Mouse (Mus musculus): ENCODE results near the gene Ctsd. TPM values are rescaled to one million over a fixed set of nuclear protein-coding genes. Genes with fewer than 3 reads are reported as not detected.

Ctsd gene
- polyA plus RNA-seq, 1 experiment from 2014 or later: 210 TPM

DNA sequence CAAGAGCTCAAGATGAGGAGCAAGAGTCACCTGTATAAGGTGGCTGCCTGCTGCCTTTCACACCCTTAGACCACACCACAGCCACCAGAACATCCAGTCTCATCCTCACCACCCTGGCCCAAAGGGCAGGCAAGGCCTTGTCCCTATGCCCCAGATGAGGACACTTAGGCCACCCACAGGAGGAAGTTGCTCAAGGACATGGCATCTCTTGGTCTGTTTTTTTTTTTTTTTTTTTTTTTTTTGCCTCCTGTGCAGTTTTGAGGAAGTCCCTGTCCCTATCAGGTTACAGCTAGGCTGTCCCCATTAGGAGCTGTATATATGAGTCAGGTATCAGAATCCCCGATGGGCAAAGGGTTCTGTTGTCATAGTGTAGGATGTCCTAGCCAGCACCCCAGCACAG, 11.4 kb upstream of the Ctsd start:
- Histone ChIP-seq H3K9ac (no peak overlapping the region), H3K36me3 (no peaks in the 10 kb centered on the region), H3K4me2 (no peak overlapping the region), H3K4me1 (0 out of 2 replicates have a peak, but pooled peaks cover 6% of the 10 kb centered on the region), H3K27me3 (no peaks in the 10 kb centered on the region), H3K27ac (no peak overlapping the region), H3K4me3 (no peak overlapping the region), H3K9me3 (no peaks in the 10 kb centered on the region)
- no peak for ATAC-seq (ENCODE audit: insufficient number of reproducible peaks, insufficient read depth, low FRiP score, low TSS enrichment, low read depth)
- 65% methylated on average over 1 of the region's 1 CpGs for WGBS

DNA sequence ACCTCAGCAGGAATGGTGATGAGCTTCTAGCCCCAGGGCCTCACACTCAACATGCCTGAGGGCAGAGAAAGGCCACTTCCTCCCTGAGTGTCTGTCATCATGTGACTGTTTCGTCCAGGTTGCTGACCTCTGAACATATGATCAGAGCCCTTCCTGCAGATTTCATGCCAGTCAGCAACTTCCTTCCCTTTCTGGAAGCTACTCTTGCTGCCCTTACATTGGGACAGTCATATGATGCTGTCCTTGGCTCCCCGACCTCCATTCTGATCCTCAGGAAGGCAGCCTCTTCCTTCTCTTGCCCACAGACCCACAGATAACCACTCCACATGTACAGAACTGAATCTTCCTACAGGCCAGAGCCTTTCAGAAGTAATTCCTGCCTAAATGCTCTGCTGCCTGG, 10.2 kb upstream of the Ctsd start:
- no peak overlapping the region for H3K4me3 ChIP-seq
- 28% methylated on average over 2 of the region's 2 CpGs for WGBS
- H3K36me3 ChIP-seq: no peaks in the 10 kb centered on the region
- H3K4me2 ChIP-seq: no peak overlapping the region
- H3K27me3 ChIP-seq: no peaks in the 10 kb centered on the region
- no peak overlapping the region for H3K9ac ChIP-seq
- H3K4me1 ChIP-seq: 0 out of 2 replicates have a peak, but pooled peaks cover 6% of the 10 kb centered on the region
- H3K9me3 ChIP-seq: no peaks in the 10 kb centered on the region
- no peak overlapping the region for H3K27ac ChIP-seq
- ATAC-seq (ENCODE audit: insufficient number of reproducible peaks, insufficient read depth, low FRiP score, low TSS enrichment, low read depth): no peak

DNA sequence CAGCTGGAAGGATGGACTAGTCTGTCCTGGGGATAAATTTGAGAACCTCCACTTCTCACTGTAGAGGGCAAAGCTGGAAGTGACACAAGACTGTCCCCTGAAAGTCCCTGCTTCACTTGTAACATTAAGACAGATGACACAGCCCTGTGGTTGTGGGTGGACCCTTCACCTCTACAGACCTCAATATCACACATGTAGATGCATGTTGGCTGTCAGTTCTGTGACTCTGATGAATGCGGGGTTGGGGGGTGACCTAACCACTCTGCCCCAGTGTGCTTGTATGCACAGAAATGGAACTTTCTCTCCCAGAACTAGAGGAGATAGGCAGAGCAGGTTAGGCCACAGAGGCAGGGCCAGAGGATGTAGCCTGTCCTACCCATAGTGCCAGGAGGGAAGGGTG, 8.8 kb upstream of the Ctsd start:
- no peak overlapping the region for H3K27ac ChIP-seq

DNA sequence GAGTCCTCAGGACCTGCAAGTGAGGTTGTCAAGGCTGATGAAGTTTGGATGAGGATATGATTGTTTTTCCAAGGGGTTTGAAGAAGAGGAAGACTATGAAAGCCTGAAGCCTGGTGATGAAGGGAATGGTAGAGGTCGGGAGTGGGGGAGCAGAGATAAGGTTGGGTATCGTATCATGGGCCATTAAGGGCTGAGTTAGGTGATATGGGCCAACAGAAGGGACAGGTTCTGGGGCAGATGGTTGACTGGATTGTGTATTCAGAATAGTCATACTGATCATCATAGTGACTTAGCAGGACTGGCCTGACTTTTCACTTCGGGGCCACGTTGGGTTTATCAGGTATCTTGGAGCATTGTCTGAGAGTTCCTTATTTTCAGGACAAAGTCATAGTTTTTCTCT, 7.6 kb upstream of the Ctsd start:
- no peak for ATAC-seq (ENCODE audit: insufficient number of reproducible peaks, insufficient read depth, low FRiP score, low TSS enrichment, low read depth)
- no peak overlapping the region for H3K4me3 ChIP-seq
- no peaks in the 10 kb centered on the region for H3K9me3 ChIP-seq
- WGBS: 92% methylated on average over 4 of the region's 4 CpGs
- H3K9ac ChIP-seq: no peak overlapping the region
- H3K27me3 ChIP-seq: no peaks in the 10 kb centered on the region
- 0 out of 2 replicates have a peak, but pooled peaks cover 3% of the 10 kb centered on the region for H3K4me1 ChIP-seq
- no peaks in the 10 kb centered on the region for H3K36me3 ChIP-seq
- no peak overlapping the region for H3K27ac ChIP-seq
- no peak overlapping the region for H3K4me2 ChIP-seq

More for the DNA sequence above, 8.8 kb upstream of the Ctsd start:
- WGBS: 73% methylated on average over 1 of the region's 1 CpGs
- no peak overlapping the region for H3K9ac ChIP-seq
- H3K9me3 ChIP-seq: no peaks in the 10 kb centered on the region
- H3K4me1 ChIP-seq: 0 out of 2 replicates have a peak, but pooled peaks cover 6% of the 10 kb centered on the region
- no peaks in the 10 kb centered on the region for H3K36me3 ChIP-seq
- H3K27me3 ChIP-seq: no peaks in the 10 kb centered on the region
- H3K4me2 ChIP-seq: no peak overlapping the region
- ATAC-seq (ENCODE audit: insufficient number of reproducible peaks, insufficient read depth, low FRiP score, low TSS enrichment, low read depth): no peak
- H3K4me3 ChIP-seq: no peak overlapping the region

DNA sequence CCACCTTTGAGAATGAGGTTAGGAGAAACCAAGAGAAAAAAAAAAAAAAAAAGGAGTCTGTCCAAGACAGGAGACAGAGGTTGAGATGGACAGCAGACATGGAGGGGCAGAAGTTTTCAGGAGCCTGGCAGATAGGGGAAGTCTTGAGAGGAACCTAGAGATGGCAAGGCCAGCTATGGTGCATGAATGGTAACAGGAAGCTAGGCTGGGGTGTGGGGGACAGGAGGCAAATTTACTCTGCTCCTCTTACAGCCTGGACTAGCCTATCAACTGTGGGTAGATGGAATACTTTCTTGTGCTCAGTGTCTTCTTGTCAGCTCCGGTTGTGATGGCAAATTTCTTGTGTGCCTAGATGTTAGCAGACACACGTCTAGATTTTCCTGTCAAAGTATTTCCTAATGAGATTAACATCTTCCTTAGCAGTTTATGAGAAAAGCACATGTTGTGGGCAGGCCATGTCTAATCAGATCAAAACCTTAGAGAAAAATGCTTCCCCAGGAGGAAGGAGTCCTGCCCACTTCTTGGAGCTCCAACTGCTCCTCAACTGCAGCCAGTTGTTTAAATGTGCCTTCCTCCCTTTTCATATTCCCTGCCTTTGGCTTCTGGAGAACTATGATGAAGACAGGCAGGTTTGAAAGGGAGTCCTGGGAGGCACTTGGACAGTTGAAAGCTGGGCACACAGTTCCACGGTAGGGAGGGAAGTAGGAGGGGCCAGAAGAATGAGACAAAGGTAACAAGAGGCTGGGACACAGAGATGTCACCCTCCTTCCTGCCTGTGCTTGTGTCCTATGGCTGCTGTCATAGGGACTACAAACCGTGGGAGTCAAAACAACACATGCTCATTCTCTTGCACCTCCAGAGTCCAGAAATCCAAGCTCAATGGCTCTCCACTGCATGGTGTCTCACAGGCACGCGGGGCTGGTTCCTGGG, 6.7 kb upstream of the Ctsd start:
- no peak overlapping the region for H3K9ac ChIP-seq

DNA sequence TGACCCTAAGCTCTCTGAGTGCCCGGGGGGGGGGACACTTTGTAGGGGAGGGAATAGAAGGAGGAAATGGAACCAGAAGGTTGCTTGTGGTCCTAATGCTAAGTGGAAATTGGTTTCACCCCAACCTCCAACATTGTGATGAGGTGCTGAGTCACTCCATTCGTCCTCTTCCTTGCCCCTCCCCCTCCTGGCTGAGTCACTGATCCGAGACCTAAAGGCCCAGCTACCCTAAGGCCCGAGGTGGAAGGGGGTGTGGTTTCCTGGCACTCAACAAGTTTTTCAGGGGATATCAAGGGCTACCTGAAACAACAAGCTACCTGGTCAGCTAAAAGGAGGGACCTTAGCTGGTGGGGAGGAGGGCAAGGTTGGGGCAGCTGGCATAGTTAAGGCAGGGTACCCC, 5.4 kb upstream of the Ctsd start:
- Histone ChIP-seq H3K9ac (no peak overlapping the region), H3K36me3 (no peaks in the 10 kb centered on the region), H3K27ac (no peak overlapping the region), H3K4me2 (no peak overlapping the region), H3K27me3 (no peaks in the 10 kb centered on the region), H3K4me3 (no peak overlapping the region), H3K9me3 (no peaks in the 10 kb centered on the region), H3K4me1 (no peaks in the 10 kb centered on the region)
- ATAC-seq (ENCODE audit: insufficient number of reproducible peaks, insufficient read depth, low FRiP score, low TSS enrichment, low read depth): no peak
- 23% methylated on average over 4 of the region's 4 CpGs for WGBS

More for the DNA sequence above, 6.7 kb upstream of the Ctsd start:
- Histone ChIP-seq H3K9me3 (no peaks in the 10 kb centered on the region), H3K27me3 (no peaks in the 10 kb centered on the region), H3K27ac (no peak overlapping the region), H3K4me3 (no peak overlapping the region), H3K4me2 (no peak overlapping the region), H3K4me1 (no peaks in the 10 kb centered on the region), H3K36me3 (no peaks in the 10 kb centered on the region)
- ATAC-seq (ENCODE audit: insufficient number of reproducible peaks, insufficient read depth, low FRiP score, low TSS enrichment, low read depth): no peak
- 60% methylated on average over 6 of the region's 6 CpGs for WGBS

DNA sequence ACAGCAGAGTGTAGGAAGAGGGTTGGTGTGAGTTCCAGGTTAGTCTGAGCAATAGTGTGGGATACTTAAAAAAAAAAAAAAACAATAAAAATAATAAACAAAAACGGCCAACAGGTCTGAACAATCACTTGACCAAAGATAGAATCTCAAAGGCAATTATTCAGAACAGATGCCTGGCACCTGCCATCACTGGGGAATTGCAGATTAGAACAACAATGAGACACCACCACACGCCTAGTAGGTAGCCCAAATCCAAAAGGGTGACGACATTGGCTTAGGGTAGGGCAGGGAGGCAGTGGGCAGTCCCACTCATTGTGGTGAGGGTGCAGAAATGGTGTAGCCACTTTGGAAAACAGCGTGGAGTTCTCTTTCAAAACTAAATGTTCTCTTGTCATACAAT, 3.8 kb upstream of the Ctsd start:
- H3K4me1 ChIP-seq: peaks cover 6% of the 10 kb centered on the region
- no peak overlapping the region for H3K9ac ChIP-seq
- no peak overlapping the region for H3K4me3 ChIP-seq
- H3K27me3 ChIP-seq: no peaks in the 10 kb centered on the region
- 66% methylated on average over 4 of the region's 4 CpGs for WGBS
- no peaks in the 10 kb centered on the region for H3K36me3 ChIP-seq
- H3K9me3 ChIP-seq: no peaks in the 10 kb centered on the region
- no peak overlapping the region for H3K4me2 ChIP-seq
- ATAC-seq (ENCODE audit: insufficient number of reproducible peaks, insufficient read depth, low FRiP score, low TSS enrichment, low read depth): no peak
- no peak overlapping the region for H3K27ac ChIP-seq

DNA sequence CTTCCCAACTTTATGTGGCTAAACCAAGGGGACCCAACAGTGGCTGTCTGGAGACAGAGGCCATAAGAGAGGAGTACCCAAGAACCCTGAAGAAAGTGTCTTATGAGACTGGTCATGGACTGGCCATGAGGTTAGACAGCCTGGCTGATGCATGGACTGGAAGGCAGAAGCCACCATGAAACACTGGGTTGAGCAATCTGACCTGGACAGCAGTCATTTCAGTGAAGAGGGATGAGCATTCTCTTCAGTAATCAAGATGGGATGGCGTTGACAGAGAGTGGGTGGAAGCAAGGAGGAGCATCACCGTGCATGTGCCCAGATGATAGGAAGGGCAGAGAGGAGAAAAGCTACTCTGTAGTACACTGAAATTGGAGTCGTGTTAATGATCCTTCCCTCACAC, 3.3 kb upstream of the Ctsd start:
- 85% methylated on average over 3 of the region's 3 CpGs for WGBS

DNA sequence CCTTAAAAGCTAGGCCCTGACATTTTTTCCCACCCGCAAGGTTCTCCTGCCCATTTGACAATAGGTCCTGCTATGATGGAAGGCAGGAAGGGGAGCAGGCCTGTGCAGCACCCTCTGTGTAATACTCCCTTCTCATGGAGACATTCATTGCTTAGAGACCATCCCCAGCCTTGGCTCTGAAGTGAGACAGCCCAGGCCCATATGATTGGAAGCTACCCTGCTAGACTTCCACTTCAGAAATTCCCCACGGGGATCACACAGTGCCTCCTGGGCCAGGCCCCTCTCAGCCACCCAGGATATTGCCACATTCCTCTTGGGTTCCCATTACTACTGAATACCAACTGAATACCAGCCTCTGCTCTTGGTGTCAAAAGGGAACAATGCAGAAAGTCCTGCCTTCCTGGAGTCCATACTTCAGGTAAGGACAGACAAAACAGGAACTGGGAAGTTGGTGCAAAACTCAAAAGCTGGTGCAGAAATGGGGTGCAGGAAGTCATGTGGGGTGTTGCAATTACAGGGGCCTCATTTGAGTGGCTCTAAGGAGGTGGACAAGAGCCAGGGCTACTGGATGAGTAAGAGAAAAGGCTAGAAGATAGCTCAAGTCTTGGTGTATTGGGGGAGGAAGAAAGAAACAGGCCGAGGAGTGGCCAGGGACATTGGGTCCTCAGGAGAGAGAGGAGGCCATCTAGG, 2.3 kb upstream of the Ctsd start:
- peaks cover 5% of the 10 kb centered on the region for H3K36me3 ChIP-seq
- H3K4me3 ChIP-seq: no peak overlapping the region
- 84% methylated on average over 3 of the region's 3 CpGs for WGBS
- ATAC-seq (ENCODE audit: insufficient number of reproducible peaks, insufficient read depth, low FRiP score, low TSS enrichment, low read depth): no peak
- H3K27ac ChIP-seq: no peak overlapping the region; the same call in 1 of the 2 replicates
- no peak overlapping the region for H3K4me2 ChIP-seq
- H3K4me1 ChIP-seq: peaks cover 18% of the 10 kb centered on the region
- H3K27me3 ChIP-seq: no peaks in the 10 kb centered on the region
- H3K9me3 ChIP-seq: no peaks in the 10 kb centered on the region
- H3K9ac ChIP-seq: no peak overlapping the region

More for the DNA sequence above, 3.3 kb upstream of the Ctsd start:
- Histone ChIP-seq H3K4me2 (no peak overlapping the region), H3K9me3 (no peaks in the 10 kb centered on the region), H3K27me3 (no peaks in the 10 kb centered on the region), H3K9ac (no peak overlapping the region), H3K4me3 (no peak overlapping the region), H3K27ac (no peak overlapping the region), H3K4me1 (peaks cover 11% of the 10 kb centered on the region), H3K36me3 (no peaks in the 10 kb centered on the region)
- ATAC-seq (ENCODE audit: insufficient number of reproducible peaks, insufficient read depth, low FRiP score, low TSS enrichment, low read depth): no peak

DNA sequence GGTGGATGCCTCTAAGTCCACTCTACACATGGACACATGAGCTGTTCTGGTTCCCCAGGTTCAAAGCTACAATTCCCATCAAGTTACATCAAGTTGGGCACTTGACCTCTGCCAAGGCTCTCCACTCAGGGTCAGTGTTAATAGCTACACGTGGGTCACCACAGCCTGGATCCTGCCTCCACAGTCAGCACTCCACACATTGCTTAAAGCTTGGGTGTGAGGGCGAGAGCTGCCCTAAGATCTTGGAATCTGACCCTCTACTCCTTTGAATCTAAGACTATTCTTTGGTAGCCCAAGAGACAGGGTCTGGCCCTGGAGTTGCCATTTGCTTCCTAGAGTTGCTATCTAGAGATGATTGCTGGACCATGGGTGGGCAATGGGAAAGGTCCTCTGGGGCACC, 902 bp upstream of the Ctsd start:
- H3K9me3 ChIP-seq: no peaks in the 10 kb centered on the region
- ATAC-seq (ENCODE audit: insufficient number of reproducible peaks, insufficient read depth, low FRiP score, low TSS enrichment, low read depth): no peak
- no peaks in the 10 kb centered on the region for H3K27me3 ChIP-seq
- peaks cover 18% of the 10 kb centered on the region for H3K4me1 ChIP-seq
- WGBS: 97% methylated on average over 2 of the region's 2 CpGs
- H3K4me3 ChIP-seq: no peak overlapping the region
- H3K4me2 ChIP-seq: no peak overlapping the region
- H3K36me3 ChIP-seq: peaks cover 19% of the 10 kb centered on the region
- H3K27ac ChIP-seq: no peak overlapping the region
- H3K9ac ChIP-seq: no peak overlapping the region

DNA sequence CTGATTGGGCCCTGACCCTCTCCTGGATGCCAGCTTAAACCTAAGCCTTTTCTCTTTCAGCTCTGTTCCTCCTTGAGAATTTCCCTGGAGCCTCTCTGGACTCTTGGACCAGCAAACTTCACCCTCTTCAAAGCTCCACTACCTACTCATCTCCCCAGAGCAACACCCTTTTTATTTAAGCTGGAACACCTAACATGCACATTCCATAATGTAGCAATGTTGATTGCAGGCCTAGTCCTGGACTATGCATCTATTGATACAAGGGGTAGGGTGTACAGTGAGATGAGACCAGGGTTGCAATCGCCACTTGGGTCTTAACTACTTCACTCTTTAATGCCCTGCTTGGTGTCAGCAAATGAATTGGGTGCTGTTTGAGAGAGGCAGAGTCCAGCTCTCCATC, 360 bp upstream of the Ctsd start:
- ATAC-seq (ENCODE audit: insufficient number of reproducible peaks, insufficient read depth, low FRiP score, low TSS enrichment, low read depth): no peak
- peak overlapping the region; percentile 90 for H3K4me2 ChIP-seq
- WGBS: 91% methylated on average over 1 of the region's 1 CpGs
- H3K27ac ChIP-seq: peak overlapping the region; percentile 66
- H3K36me3 ChIP-seq: peaks cover 24% of the 10 kb centered on the region
- H3K9ac ChIP-seq: no peak overlapping the region
- H3K9me3 ChIP-seq: no peaks in the 10 kb centered on the region
- H3K27me3 ChIP-seq: no peaks in the 10 kb centered on the region
- H3K4me1 ChIP-seq: peaks cover 18% of the 10 kb centered on the region
- H3K4me3 ChIP-seq: peak overlapping the region; percentile 83

Data from embryonic facial prominence, embryonic 13.5 days (tissue).